Mouse (Mus musculus) embryonic facial prominence, embryonic 13.5 days (tissue): ENCODE measurements around the gene Rps6ka2. TPM values are rescaled to one million over a fixed set of nuclear protein-coding genes. Genes with fewer than 3 reads are reported as not detected.

Experiments
- ATAC-seq: fragments of 200-750 bp; cut with Nextera tagmentation; 2 replicates; pipeline ENCODE4 v1.8.0; 2017; ENCODE audit warnings: low read depth; ENCODE audit not compliant: insufficient number of reproducible peaks, insufficient read depth, low FRiP score, low TSS enrichment
- H3K27ac ChIP-seq: fragments of 300-500 bp; sonication (generic); 2 replicates; pipeline ENCODE4 v1.5.1; 2015; ENCODE audit warnings: moderate library complexity, mild to moderate bottlenecking, inconsistent platforms
- H3K27me3 ChIP-seq: fragments of 300-500 bp; sonication (generic); 2 replicates; pipeline ENCODE4 v1.6.1; 2015; ENCODE audit warnings: mild to moderate bottlenecking, inconsistent platforms
- H3K36me3 ChIP-seq: fragments of 300-500 bp; sonication (generic); 2 replicates; pipeline ENCODE4 v1.6.1; 2015; ENCODE audit warnings: mild to moderate bottlenecking, inconsistent platforms
- H3K4me1 ChIP-seq: fragments of 300-500 bp; sonication (generic); 2 replicates; pipeline ENCODE4 v1.6.1; 2015; ENCODE audit warnings: inconsistent platforms
- H3K4me2 ChIP-seq: fragments of 300-500 bp; sonication (generic); 2 replicates; pipeline ENCODE4 v1.6.1; 2015; ENCODE audit warnings: moderate library complexity, mild to moderate bottlenecking, inconsistent platforms
- H3K4me3 ChIP-seq: fragments of 300-500 bp; sonication (generic); 2 replicates; pipeline ENCODE4 v1.5.1; 2015; ENCODE audit warnings: mild to moderate bottlenecking, inconsistent platforms
- H3K9ac ChIP-seq: fragments of 300-500 bp; sonication (generic); 2 replicates; pipeline ENCODE4 v1.6.1; 2015; ENCODE audit warnings: mild to moderate bottlenecking, inconsistent platforms
- H3K9me3 ChIP-seq: fragments of 300-500 bp; sonication (generic); 2 replicates; pipeline ENCODE4 v1.6.1; 2016; ENCODE audit warnings: inconsistent platforms
- WGBS: fragments of 180-500 bp; shearing (Covaris S2); methylation state at CpG from one replicate; pipeline ENCODE4 v1.1.7; 2015; ENCODE audit warnings: mixed read lengths; 5-methylcytosine and 5-hydroxymethylcytosine counted together
- polyA plus RNA-seq: library from polyadenylated mRNA; unstranded; fragments of >200 nt; fragmentation: Nextera tagmentation; extraction: Ambion mirVana; gene quantifications from 2 replicates; pipeline ENCODE4 v1.2.1, GENCODE M21; 2015

Gene Rps6ka2
- polyA plus RNA-seq, 1 experiment from 2014 or later = 12.1 TPM

GRCm38 (mm10) chr17:7262620-7263019 lies 92.7 kb downstream of the Rps6ka2 start:
- 0 out of 2 replicates have a peak, but pooled peaks cover 5% of the 10 kb centered on the region for H3K36me3 ChIP-seq
- H3K9ac ChIP-seq = no peak overlapping the region
- H3K27ac ChIP-seq = no peak overlapping the region
- 89% methylated on average over 4 of the region's 4 CpGs for WGBS
- no peaks in the 10 kb centered on the region for H3K9me3 ChIP-seq
- H3K4me2 ChIP-seq = no peak overlapping the region
- no peak overlapping the region for H3K4me3 ChIP-seq
- H3K4me1 ChIP-seq = peaks cover 16% of the 10 kb centered on the region
- ATAC-seq = no peak
- no peaks in the 10 kb centered on the region for H3K27me3 ChIP-seq

GRCm38 (mm10) chr17:7264610-7265009 lies 94.7 kb downstream of the Rps6ka2 start:
- H3K36me3 ChIP-seq = 0 out of 2 replicates have a peak, but pooled peaks cover 5% of the 10 kb centered on the region
- H3K9ac ChIP-seq = no peak overlapping the region
- no peaks in the 10 kb centered on the region for H3K9me3 ChIP-seq
- 87% methylated on average over 5 of the region's 5 CpGs for WGBS
- no peak overlapping the region for H3K4me3 ChIP-seq
- no peaks in the 10 kb centered on the region for H3K27me3 ChIP-seq
- H3K27ac ChIP-seq = no peak overlapping the region
- H3K4me2 ChIP-seq = no peak overlapping the region
- peaks cover 17% of the 10 kb centered on the region for H3K4me1 ChIP-seq
- ATAC-seq = no peak

GRCm38 (mm10) chr17:7265291-7265690 lies 95.4 kb downstream of the Rps6ka2 start:
- Histone ChIP-seq H3K4me3 (no peak overlapping the region), H3K9ac (no peak overlapping the region), H3K27ac (no peak overlapping the region), H3K4me2 (no peak overlapping the region), H3K36me3 (0 out of 2 replicates have a peak, but pooled peaks cover 5% of the 10 kb centered on the region), H3K4me1 (peaks cover 24% of the 10 kb centered on the region), H3K27me3 (no peaks in the 10 kb centered on the region), H3K9me3 (no peaks in the 10 kb centered on the region)
- no peak for ATAC-seq
- WGBS = 77% methylated on average over 4 of the region's 4 CpGs

- Histone ChIP-seq H3K27me3 (no peaks in the 10 kb centered on the region), H3K27ac (peak overlapping the region; percentile 33; the same call in 1 of the 2 replicates), H3K4me2 (no peak overlapping the region), H3K9ac (no peak overlapping the region), H3K9me3 (no peaks in the 10 kb centered on the region), H3K36me3 (0 out of 2 replicates have a peak, but pooled peaks cover 5% of the 10 kb centered on the region), H3K4me1 (peaks cover 30% of the 10 kb centered on the region), H3K4me3 (no peak overlapping the region)
- no peak for ATAC-seq
- 58% methylated on average over 12 of the region's 12 CpGs for WGBS
Measured at GRCm38 (mm10) chr17:7265705-7266368, 95.9 kb downstream of the Rps6ka2 start.

- Histone ChIP-seq H3K36me3 (0 out of 2 replicates have a peak, but pooled peaks cover 5% of the 10 kb centered on the region), H3K4me3 (no peak overlapping the region), H3K4me1 (peaks cover 31% of the 10 kb centered on the region), H3K9ac (no peak overlapping the region), H3K27ac (no peak overlapping the region), H3K9me3 (no peaks in the 10 kb centered on the region), H3K27me3 (no peaks in the 10 kb centered on the region), H3K4me2 (no peak overlapping the region)
- no peak for ATAC-seq
- 84% methylated on average over 2 of the region's 2 CpGs for WGBS
Measured at GRCm38 (mm10) chr17:7267843-7268242, 97.9 kb downstream of the Rps6ka2 start.

- no peak overlapping the region for H3K9ac ChIP-seq
- 67% methylated on average over 12 of the region's 12 CpGs for WGBS
- H3K27ac ChIP-seq = no peak overlapping the region; the same call in 1 of the 2 replicates
- H3K36me3 ChIP-seq = no peaks in the 10 kb centered on the region
- no peak overlapping the region for H3K4me2 ChIP-seq
- no peak for ATAC-seq
- H3K27me3 ChIP-seq = no peaks in the 10 kb centered on the region
- H3K9me3 ChIP-seq = no peaks in the 10 kb centered on the region
- no peak overlapping the region for H3K4me3 ChIP-seq
- H3K4me1 ChIP-seq = peaks cover 36% of the 10 kb centered on the region
Measured at GRCm38 (mm10) chr17:7269151-7269806, 99.4 kb downstream of the Rps6ka2 start.

GRCm38 (mm10) chr17:7270506-7270905 lies 100.6 kb downstream of the Rps6ka2 start:
- Histone ChIP-seq H3K27ac (no peak overlapping the region), H3K4me3 (no peak overlapping the region), H3K4me1 (peaks cover 35% of the 10 kb centered on the region), H3K9me3 (no peaks in the 10 kb centered on the region), H3K9ac (no peak overlapping the region), H3K27me3 (no peaks in the 10 kb centered on the region), H3K36me3 (peaks cover 3% of the 10 kb centered on the region; the same call in 1 of the 2 replicates), H3K4me2 (no peak overlapping the region)
- ATAC-seq = no peak
- WGBS = 41% methylated on average over 8 of the region's 8 CpGs

- no peak overlapping the region for H3K9ac ChIP-seq
- ATAC-seq = no peak
- H3K9me3 ChIP-seq = no peaks in the 10 kb centered on the region
- peaks cover 3% of the 10 kb centered on the region; the same call in 1 of the 2 replicates for H3K36me3 ChIP-seq
- H3K4me1 ChIP-seq = peaks cover 26% of the 10 kb centered on the region
- no peak overlapping the region for H3K4me2 ChIP-seq
- H3K27ac ChIP-seq = no peak overlapping the region
- 47% methylated on average over 10 of the region's 10 CpGs for WGBS
- H3K27me3 ChIP-seq = no peaks in the 10 kb centered on the region
- no peak overlapping the region for H3K4me3 ChIP-seq
Measured at GRCm38 (mm10) chr17:7271522-7272134, 101.7 kb downstream of the Rps6ka2 start.

- H3K4me2 ChIP-seq = no peak overlapping the region
- H3K36me3 ChIP-seq = peaks cover 12% of the 10 kb centered on the region
- ATAC-seq = no peak
- H3K27me3 ChIP-seq = no peaks in the 10 kb centered on the region
- peaks cover 26% of the 10 kb centered on the region for H3K4me1 ChIP-seq
- no peak overlapping the region for H3K4me3 ChIP-seq
- H3K9ac ChIP-seq = no peak overlapping the region
- H3K9me3 ChIP-seq = no peaks in the 10 kb centered on the region
- no peak overlapping the region for H3K27ac ChIP-seq
- 35% methylated on average over 9 of the region's 9 CpGs for WGBS
Measured at GRCm38 (mm10) chr17:7273054-7273453, 103.1 kb downstream of the Rps6ka2 start.

- Histone ChIP-seq H3K4me2 (no peak overlapping the region), H3K36me3 (peaks cover 19% of the 10 kb centered on the region), H3K27me3 (no peaks in the 10 kb centered on the region), H3K4me1 (peaks cover 26% of the 10 kb centered on the region), H3K27ac (no peak overlapping the region), H3K9me3 (no peaks in the 10 kb centered on the region), H3K4me3 (no peak overlapping the region), H3K9ac (no peak overlapping the region)
- no peak for ATAC-seq
- 80% methylated on average over 10 of the region's 10 CpGs for WGBS
Measured at GRCm38 (mm10) chr17:7273785-7274184, 103.9 kb downstream of the Rps6ka2 start.

- Histone ChIP-seq H3K27me3 (no peaks in the 10 kb centered on the region), H3K9me3 (no peaks in the 10 kb centered on the region), H3K4me3 (no peak overlapping the region), H3K4me2 (no peak overlapping the region), H3K4me1 (no peaks in the 10 kb centered on the region), H3K36me3 (peaks cover 30% of the 10 kb centered on the region), H3K9ac (no peak overlapping the region), H3K27ac (no peak overlapping the region)
- 89% methylated on average over 15 of the region's 15 CpGs for WGBS
- ATAC-seq = no peak
Measured at GRCm38 (mm10) chr17:7278702-7279242, 108.9 kb downstream of the Rps6ka2 start.
